Mouse (Mus musculus) midbrain, embryonic 13.5 days (tissue): ENCODE data around the gene Hhat. TPM values are rescaled to one million over a fixed set of nuclear protein-coding genes. Genes with fewer than 3 reads are reported as not detected.

Source experiments
- ATAC-seq: fragments of 200-750 bp; cut with Nextera tagmentation; 2 replicates; pipeline ENCODE4 v1.8.0; 2017; ENCODE audit warnings: mild to moderate bottlenecking, moderate TSS enrichment, moderate library complexity
- H3K27ac ChIP-seq: fragments of 300-500 bp; sonication (generic); 2 replicates; pipeline ENCODE4 v1.5.1; 2015; ENCODE audit warnings: inconsistent platforms, mild to moderate bottlenecking, moderate library complexity
- H3K27me3 ChIP-seq: fragments of 300-500 bp; sonication (generic); 2 replicates; pipeline ENCODE4 v1.6.1; 2015; ENCODE audit warnings: mild to moderate bottlenecking, inconsistent platforms
- H3K36me3 ChIP-seq: fragments of 300-500 bp; sonication (generic); 2 replicates; pipeline ENCODE4 v1.6.1; 2015; ENCODE audit warnings: mild to moderate bottlenecking, inconsistent platforms
- H3K4me1 ChIP-seq: fragments of 300-500 bp; sonication (generic); replicated peaks from 2 replicates; pipeline ENCODE4 v1.6.1; 2015; ENCODE audit warnings: inconsistent platforms
- H3K4me2 ChIP-seq: fragments of 300-500 bp; sonication (generic); replicated peaks from 2 replicates; pipeline ENCODE4 v1.6.1; 2015; ENCODE audit warnings: moderate library complexity, mild to moderate bottlenecking, inconsistent platforms
- H3K4me3 ChIP-seq: fragments of 300-500 bp; sonication (generic); replicated peaks from 2 replicates; pipeline ENCODE4 v1.5.1; 2015; ENCODE audit warnings: mild to moderate bottlenecking, inconsistent platforms
- H3K9ac ChIP-seq: fragments of 300-500 bp; sonication (generic); replicated peaks from 2 replicates; pipeline ENCODE4 v1.6.1; 2015; ENCODE audit warnings: mild to moderate bottlenecking, inconsistent platforms
- H3K9me3 ChIP-seq: fragments of 300-500 bp; sonication (generic); 2 replicates; pipeline ENCODE4 v1.6.1; 2016; ENCODE audit warnings: mild to moderate bottlenecking, inconsistent platforms
- WGBS: fragments of 180-500 bp; shearing (Covaris S2); methylation state at CpG from one replicate; pipeline ENCODE4 v1.1.7; 2015; 5-methylcytosine and 5-hydroxymethylcytosine counted together
- polyA plus RNA-seq: library from polyadenylated mRNA; unstranded; fragments of >200 nt; fragmentation: Nextera tagmentation; extraction: Ambion mirVana; gene quantifications from 2 replicates; pipeline ENCODE4 v1.2.1, GENCODE M21; 2015

The Hhat gene
- polyA plus RNA-seq = 5.5 and 5.9 TPM in 2 replicates

DNA sequence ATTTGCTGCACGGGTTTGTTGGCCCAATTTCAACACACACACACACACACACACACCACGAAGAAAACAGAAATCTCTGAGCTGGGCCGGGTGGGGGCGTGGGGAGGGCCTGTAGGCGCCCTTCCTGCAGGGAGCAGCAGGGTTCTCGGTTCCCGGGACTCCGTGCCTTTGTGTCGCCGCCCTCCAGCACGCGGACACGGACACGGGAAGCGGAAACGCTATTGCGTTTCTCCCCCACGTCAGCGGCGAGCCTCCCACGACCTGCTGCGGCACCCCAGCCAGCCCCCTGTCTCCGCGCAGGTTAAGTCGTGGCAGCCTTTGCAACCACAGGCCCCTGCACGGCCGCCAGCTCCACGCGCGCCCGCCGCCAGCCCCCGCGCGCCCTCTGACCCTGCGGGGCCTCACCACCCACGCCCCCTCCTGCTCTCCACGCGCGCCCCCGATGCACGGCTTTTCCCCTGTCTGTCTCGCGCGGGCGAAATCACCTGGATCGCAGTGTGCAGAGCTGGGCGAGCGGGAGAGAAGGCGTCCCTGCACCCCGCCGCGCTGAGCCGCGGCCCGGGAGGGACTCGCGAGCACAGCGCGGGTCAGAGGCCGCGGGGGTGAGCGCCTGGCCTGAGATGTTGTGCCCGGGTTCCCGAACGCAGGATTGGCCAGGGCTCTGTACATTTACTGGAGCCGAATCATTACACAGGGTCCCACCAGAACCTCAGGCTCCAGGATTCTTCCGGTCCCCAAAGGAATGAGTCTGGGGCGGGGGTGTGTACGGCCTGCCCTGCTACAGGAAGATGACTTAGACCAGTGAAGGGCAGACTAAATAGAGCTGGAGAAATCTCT lies at the start of gene Hhat:
Gene Hhat (minus strand): TSS at position 729 of the 837 bp plus-strand sequence.
- ATAC-seq = peak; percentile 88
- Histone ChIP-seq H3K27ac (peak within 1 kb of the TSS; percentile 82), H3K36me3 (no peaks in the 10 kb centered on the region), H3K9me3 (no peaks in the 10 kb centered on the region), H3K9ac (peak within 1 kb of the TSS; percentile 87), H3K4me2 (peak within 1 kb of the TSS; percentile 81), H3K4me3 (peak within 1 kb of the TSS; percentile 59), H3K27me3 (no peaks in the 10 kb centered on the region), H3K4me1 (peaks cover 20% of the 10 kb centered on the region)
- 2% methylated on average over 64 of the region's 70 CpGs for WGBS

DNA sequence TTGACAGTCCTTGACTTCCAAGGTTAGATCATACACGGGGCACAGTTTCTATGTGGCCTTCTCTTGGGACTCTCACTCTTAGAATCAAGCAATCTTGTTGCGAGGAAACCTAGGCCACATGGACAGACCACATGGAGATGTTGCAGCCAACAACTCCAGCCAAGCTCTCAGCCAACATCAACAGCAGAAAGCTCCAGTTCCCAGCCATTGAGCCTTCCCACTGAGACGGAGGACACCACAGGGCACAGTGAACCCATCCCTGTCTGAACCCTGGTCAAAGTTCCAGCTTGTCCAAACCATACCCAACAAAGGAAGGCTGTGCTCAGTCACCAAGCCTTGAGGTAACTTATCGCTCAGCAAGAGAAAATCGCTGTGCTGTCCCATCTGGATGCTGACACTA lies 47.3 kb upstream of the Hhat start:
- ATAC-seq = no peak
- Histone ChIP-seq H3K27me3 (no peaks in the 10 kb centered on the region), H3K36me3 (no peaks in the 10 kb centered on the region), H3K9ac (no peak overlapping the region), H3K27ac (no peak overlapping the region), H3K4me1 (peaks cover 20% of the 10 kb centered on the region), H3K4me3 (no peak overlapping the region), H3K9me3 (no peaks in the 10 kb centered on the region), H3K4me2 (no peak overlapping the region)
- 94% methylated on average over 5 of the region's 5 CpGs for WGBS

DNA sequence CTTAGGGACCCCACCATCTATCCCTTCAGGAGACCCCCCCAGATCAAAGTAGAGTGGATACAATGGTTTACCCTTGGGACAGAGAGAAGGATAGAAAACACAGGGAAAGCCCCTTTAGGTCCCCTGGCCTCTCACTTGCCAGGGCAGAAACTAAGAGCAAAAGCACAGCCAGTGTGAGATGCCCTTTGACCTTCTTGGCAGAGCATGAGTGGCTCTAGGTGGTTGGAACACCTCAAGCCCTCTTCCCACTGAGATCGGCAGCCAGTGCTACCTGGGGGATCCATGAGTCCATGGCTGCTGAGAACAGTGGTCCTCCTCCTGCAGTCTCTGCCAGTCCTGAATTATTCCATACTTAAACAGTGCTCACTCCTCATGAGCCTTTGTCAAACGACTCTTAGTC lies 44.8 kb upstream of the Hhat start:
- no peak overlapping the region for H3K4me2 ChIP-seq
- no peak overlapping the region for H3K27ac ChIP-seq
- H3K9ac ChIP-seq = no peak overlapping the region
- ATAC-seq = no peak
- WGBS = 67% methylated on average over 2 of the region's 2 CpGs
- no peaks in the 10 kb centered on the region for H3K9me3 ChIP-seq
- no peaks in the 10 kb centered on the region for H3K36me3 ChIP-seq
- H3K4me3 ChIP-seq = no peak overlapping the region
- H3K4me1 ChIP-seq = peaks cover 9% of the 10 kb centered on the region; the same call in 1 of the 2 replicates
- H3K27me3 ChIP-seq = no peaks in the 10 kb centered on the region

DNA sequence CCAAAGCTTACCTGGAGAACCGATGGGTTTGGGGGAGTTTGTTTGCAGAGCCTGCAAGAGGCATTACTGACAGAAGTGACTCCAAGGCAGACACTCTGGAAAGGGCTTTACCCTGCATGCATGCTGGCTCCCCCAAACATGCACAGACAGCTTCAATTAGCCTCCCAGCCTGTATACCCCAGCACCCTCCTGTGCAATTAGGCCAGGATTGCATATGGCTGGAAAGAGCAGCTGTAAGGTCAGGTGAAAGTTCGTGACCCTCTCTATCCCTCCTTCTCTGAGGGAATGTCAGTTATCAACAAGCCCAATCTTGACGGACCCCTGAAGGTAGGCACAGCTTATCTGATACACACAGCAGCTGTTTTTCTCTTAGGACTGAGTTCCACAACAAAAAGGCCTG lies 43.7 kb upstream of the Hhat start:
- H3K9ac ChIP-seq = no peak overlapping the region
- peaks cover 9% of the 10 kb centered on the region; the same call in 1 of the 2 replicates for H3K4me1 ChIP-seq
- H3K9me3 ChIP-seq = no peaks in the 10 kb centered on the region
- WGBS = 38% methylated on average over 3 of the region's 3 CpGs
- no peak overlapping the region for H3K27ac ChIP-seq
- H3K36me3 ChIP-seq = no peaks in the 10 kb centered on the region
- H3K4me3 ChIP-seq = no peak overlapping the region
- no peak overlapping the region for H3K4me2 ChIP-seq
- no peak for ATAC-seq
- H3K27me3 ChIP-seq = no peaks in the 10 kb centered on the region

DNA sequence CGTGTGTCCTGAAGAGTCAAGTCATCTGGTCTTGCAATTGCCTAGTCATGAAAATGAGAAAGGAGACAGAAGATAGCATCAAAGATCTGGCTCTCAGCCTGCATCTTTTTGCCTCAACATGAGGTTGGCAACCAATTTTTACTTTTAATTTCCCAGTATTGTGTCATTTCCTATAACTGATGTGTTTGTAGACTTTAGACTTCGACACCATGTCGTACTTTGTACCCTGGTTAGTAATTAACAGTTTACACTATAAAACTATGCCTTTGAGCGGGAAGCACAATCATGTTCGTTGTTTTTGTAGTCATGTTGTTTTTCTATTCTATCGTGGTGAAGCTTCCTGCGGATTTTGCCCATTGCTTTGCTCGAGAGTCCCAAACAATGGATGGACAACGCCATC lies 41.7 kb upstream of the Hhat start:
- no peaks in the 10 kb centered on the region for H3K36me3 ChIP-seq
- WGBS = 95% methylated on average over 9 of the region's 9 CpGs
- no peaks in the 10 kb centered on the region for H3K9me3 ChIP-seq
- H3K9ac ChIP-seq = no peak overlapping the region
- H3K27ac ChIP-seq = no peak overlapping the region
- no peaks in the 10 kb centered on the region for H3K27me3 ChIP-seq
- no peak overlapping the region for H3K4me2 ChIP-seq
- peaks cover 9% of the 10 kb centered on the region; the same call in 1 of the 2 replicates for H3K4me1 ChIP-seq
- ATAC-seq = no peak
- H3K4me3 ChIP-seq = no peak overlapping the region

DNA sequence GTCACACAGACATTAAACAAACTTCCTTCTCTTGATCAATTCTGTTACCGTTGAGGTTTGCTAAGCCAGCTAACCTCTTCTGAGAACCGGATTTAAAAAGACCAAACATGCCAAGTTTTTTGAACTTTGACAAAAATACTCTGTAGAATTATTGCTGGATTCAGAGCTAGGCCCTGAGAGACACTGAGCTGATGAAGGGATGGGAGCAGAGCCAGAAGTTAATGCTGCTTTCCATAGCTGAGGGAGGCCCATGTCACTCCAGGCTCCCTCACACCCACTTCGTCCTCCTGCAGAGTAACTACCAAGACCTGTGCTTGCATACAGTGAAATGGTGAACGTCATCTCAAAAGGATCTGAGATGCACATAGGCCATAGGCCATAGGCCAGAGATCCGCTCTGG lies 41.3 kb upstream of the Hhat start:
- WGBS = 93% methylated on average over 5 of the region's 5 CpGs
- H3K9ac ChIP-seq = no peak overlapping the region
- no peak overlapping the region for H3K4me2 ChIP-seq
- H3K36me3 ChIP-seq = no peaks in the 10 kb centered on the region
- H3K27me3 ChIP-seq = no peaks in the 10 kb centered on the region
- no peak overlapping the region for H3K4me3 ChIP-seq
- no peaks in the 10 kb centered on the region for H3K9me3 ChIP-seq
- H3K27ac ChIP-seq = no peak overlapping the region
- H3K4me1 ChIP-seq = peaks cover 9% of the 10 kb centered on the region; the same call in 1 of the 2 replicates
- no peak for ATAC-seq

DNA sequence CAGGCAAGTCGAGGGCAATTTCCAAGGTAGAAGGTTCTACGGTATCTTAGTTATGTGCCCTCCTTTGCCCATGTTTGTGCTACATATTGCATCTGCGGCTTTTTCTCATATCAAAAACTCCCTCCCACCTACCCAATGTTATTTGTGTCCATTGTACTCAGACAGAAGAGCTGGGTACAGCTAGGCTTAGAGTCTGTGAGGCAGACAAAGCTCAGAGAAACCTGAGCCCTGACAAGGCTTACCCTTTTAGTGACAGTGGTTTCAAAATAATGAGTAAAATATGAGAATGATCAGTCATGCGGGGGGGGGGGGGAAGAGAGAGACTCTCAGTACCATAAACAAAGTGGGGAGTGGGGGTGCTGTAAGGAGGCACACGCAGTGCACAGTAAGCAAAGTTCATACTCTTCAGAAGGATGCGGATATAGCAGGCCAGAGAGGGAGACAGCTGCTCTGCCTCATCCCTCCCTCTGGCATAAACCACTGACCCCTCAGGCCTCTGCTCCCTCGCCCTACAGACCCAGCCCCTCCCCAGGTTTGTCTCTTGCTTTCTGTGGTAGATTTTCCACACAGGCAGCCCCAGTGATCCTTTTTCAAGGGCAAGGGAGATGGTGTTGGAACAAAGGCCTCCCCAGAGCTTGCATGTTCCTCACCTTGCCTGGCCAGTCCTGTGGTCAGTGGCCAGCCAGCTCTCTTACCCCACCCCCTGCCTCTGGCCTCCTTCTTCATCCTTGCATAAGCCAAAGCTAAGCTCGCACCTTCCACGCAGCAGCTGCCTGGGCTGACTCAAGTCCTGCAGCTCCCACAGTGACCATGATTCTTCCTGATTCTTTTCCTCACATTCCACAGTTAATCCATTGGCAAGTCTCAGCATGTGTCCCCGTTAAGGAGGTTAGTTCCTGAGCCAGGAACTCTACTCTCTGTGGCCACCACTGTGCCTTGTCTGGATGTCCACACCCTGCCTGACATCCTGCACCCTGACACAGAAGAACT lies 35.4 kb upstream of the Hhat start:
- 0 out of 2 replicates have a peak, but pooled peaks cover 7% of the 10 kb centered on the region for H3K4me1 ChIP-seq
- H3K27ac ChIP-seq = no peak overlapping the region
- H3K4me3 ChIP-seq = no peak overlapping the region
- 0 out of 2 replicates have a peak, but pooled peaks have one; percentile 40 for ATAC-seq
- H3K9me3 ChIP-seq = no peaks in the 10 kb centered on the region
- WGBS = 53% methylated on average over 10 of the region's 10 CpGs
- no peaks in the 10 kb centered on the region for H3K36me3 ChIP-seq
- H3K27me3 ChIP-seq = no peaks in the 10 kb centered on the region
- no peak overlapping the region for H3K9ac ChIP-seq
- H3K4me2 ChIP-seq = no peak overlapping the region

DNA sequence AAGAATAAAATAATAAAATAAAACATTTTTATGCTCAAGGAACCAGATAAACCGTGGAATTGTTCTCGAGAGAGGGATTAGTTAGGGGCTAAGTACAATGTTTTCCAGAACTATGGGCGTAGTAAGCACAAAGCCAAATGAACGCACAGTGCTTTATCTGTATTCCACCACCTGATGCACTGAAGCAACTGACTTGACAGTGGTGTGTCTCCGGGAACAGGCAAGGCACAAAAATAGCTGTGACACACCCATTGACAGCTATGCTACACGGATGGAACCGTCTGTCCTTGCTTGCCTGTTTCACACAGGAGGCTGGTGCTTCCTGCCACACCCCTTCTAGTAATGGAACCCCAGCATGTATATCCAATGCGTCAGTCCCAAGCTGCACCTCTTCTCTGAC lies 29.3 kb upstream of the Hhat start:
- Histone ChIP-seq H3K4me3 (no peak overlapping the region), H3K9ac (no peak overlapping the region), H3K36me3 (no peaks in the 10 kb centered on the region), H3K4me1 (peaks cover 25% of the 10 kb centered on the region), H3K27me3 (no peaks in the 10 kb centered on the region), H3K4me2 (no peak overlapping the region), H3K27ac (no peak overlapping the region), H3K9me3 (no peaks in the 10 kb centered on the region)
- 88% methylated on average over 8 of the region's 8 CpGs for WGBS
- ATAC-seq = no peak

DNA sequence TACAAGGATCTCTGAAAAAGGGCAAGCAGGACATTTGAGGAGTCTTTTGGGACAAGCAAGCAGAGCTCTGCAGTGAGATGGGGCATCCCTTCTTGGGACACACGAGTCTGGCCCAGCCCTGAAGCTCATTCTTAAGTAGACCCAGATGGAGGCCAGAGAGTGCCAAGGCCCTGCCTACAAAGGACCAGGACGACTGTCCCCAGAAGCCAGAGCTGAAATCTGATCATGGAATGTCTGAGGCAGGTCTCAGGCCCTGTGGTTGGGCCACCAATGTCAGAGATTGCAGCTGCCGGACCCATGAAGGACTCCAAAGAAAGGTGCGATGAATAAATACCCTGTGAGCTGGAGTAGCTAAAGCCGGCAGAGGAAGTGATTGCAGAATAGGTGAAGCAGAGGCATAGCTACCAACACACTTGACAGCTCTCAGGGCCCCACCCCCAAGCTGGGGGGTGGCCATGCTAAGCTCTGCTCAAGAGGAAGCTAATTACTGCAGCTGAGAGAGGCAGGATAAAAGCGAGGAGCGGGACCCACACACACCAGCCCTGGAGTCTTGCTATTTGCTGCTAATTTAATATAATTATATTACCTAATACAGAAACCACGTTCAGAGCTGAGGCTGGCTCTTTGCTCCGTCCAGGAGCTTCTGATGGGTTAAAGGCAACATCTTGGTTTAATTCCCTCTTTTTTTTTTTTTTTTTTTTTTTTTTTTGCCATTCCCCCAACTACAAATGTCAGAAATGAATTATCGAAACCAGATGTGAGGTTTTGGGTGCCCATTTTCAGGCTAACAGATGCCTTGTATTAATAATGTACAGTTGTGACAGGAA lies 28.4 kb upstream of the Hhat start:
- Histone ChIP-seq H3K4me2 (no peak overlapping the region), H3K9ac (no peak overlapping the region), H3K9me3 (no peaks in the 10 kb centered on the region), H3K27ac (peak overlapping the region; percentile 56), H3K4me3 (no peak overlapping the region), H3K27me3 (no peaks in the 10 kb centered on the region), H3K36me3 (no peaks in the 10 kb centered on the region), H3K4me1 (peaks cover 25% of the 10 kb centered on the region)
- WGBS = 28% methylated on average over 10 of the region's 10 CpGs
- ATAC-seq = peak; percentile 62

DNA sequence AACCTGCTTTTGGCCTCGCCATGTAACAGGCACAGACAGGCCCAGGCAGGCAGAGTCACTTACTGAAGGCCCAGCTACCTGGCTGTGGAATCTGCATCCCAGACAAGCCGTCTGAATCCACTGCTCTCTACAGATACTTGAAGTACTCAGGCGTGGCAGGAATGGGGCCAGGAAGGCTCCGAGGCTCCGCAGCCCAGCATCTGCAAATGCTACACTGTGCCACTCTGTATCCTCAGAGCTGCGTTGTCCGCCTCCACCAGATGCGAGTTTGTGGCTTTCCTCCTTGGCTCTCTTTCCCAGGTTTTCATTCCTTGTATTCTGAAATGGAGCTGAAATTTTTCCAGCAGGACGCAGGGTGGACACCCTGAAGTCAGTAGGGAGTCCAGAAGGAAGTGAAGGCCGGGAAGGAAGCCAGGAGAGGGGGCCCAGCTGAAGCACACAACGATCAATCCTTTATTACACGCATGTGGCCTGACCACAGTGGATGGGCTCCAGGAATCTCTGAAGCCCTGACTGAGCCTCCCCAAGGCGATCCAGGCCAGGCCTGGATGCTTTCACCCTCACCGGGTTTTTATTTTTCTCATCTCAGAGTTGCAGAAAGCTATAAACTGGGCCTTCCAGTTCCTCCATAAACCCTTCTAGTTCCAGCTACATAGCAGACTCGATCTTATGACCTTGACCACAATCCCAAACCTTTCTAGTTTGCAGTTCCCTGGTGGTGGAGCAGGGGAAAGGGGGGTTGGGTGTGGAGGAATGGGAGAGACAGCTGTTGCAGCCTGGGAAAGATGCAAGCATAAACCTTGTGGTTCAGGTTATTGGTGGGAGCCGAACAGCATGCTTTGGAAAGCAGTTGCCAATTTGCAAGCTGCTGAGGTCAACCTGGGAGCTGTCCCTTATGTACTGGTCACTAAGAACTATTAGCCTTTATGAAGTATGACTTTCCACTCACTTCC lies 27.5 kb upstream of the Hhat start:
- Histone ChIP-seq H3K9ac (no peak overlapping the region), H3K4me2 (no peak overlapping the region), H3K27me3 (no peaks in the 10 kb centered on the region), H3K4me3 (no peak overlapping the region), H3K27ac (no peak overlapping the region), H3K4me1 (peaks cover 25% of the 10 kb centered on the region), H3K9me3 (no peaks in the 10 kb centered on the region), H3K36me3 (no peaks in the 10 kb centered on the region)
- no peak for ATAC-seq
- WGBS = 78% methylated on average over 16 of the region's 16 CpGs

DNA sequence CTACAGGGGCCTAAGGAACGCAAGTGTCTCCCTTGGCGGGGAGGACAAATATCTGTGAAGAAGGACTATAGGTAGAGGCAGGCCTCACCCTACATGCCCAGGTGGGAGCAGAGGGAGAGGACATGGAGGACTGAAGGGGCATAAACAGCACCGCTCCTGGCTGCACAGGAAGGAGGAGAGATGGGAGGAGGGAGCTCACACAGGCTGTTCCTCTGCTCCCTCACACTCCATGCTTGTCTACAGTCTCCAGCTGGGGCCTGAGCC lies 25.9 kb upstream of the Hhat start:
- 0 out of 2 replicates have a peak overlapping the region, but pooled peaks have one; percentile 36 for H3K9ac ChIP-seq
- 30% methylated on average over 3 of the region's 3 CpGs for WGBS
- no peaks in the 10 kb centered on the region for H3K27me3 ChIP-seq
- no peak overlapping the region for H3K4me3 ChIP-seq
- H3K27ac ChIP-seq = peak overlapping the region; percentile 89
- H3K4me2 ChIP-seq = no peak overlapping the region
- H3K9me3 ChIP-seq = no peaks in the 10 kb centered on the region
- peak; percentile 40 for ATAC-seq
- H3K4me1 ChIP-seq = peaks cover 27% of the 10 kb centered on the region
- H3K36me3 ChIP-seq = no peaks in the 10 kb centered on the region
